Mouse (Mus musculus) adrenal gland, postnatal 36 days (tissue): ENCODE measurements around the gene Svs3b. TPM values are rescaled to one million over a fixed set of nuclear protein-coding genes. Genes with fewer than 3 reads are reported as not detected.
"Not testable (repeated sequence)": the region's sequence is repeated elsewhere in the genome, so short reads cannot be mapped to it uniquely, and the experiment has no call there.

Source experiments
- DNase-seq, 2 experiments: peaks; one replicate each; pipeline ENCODE4 v3.0.0; 2021; ENCODE audit warnings: mixed read lengths in 1 of 2
- long read RNA-seq, 2 experiments: library from polyadenylated mRNA; stranded (forward); transcript quantifications; one replicate each; pipeline ENCODE4 v2.0.0; 2021; ENCODE audit warnings: borderline sequencing depth in 2 of 2
- total RNA-seq, 2 experiments: library from RNA; stranded (reverse); gene quantifications; 2 replicates each; pipeline ENCODE4 v1.2.3; 2021

Svs3b gene
- total RNA-seq = not detected
- long read RNA-seq, experiment 1 = 0 reads
- long read RNA-seq, experiment 2 = 0 reads

- not testable (repeated sequence) for DNase-seq
Observed at GRCm38 (mm10) chr2:164256540-164256939, at the start of gene Svs3b. Svs3b (minus strand) TSS chr2:164256640.

GRCm38 (mm10) chr2:164288968-164289367 is 32.5 kb upstream of the Svs3b start, which contains the start of gene Svs3a:
Svs3a (plus strand) TSS chr2:164289268.
- not testable (repeated sequence) for DNase-seq

GRCm38 (mm10) chr2:164278359-164278758 is 21.9 kb upstream of the Svs3b start, which contains the start of gene Svs4:
Svs4 (minus strand) TSS chr2:164278459.
- no peak for DNase-seq

- DNase-seq = no peak
Observed at GRCm38 (mm10) chr2:164238366-164238765, 18.1 kb downstream of the Svs3b start, which contains the start of gene Svs2. Svs2 (minus strand) TSS chr2:164238466.

- DNase-seq = no peak
Observed at GRCm38 (mm10) chr2:164232671-164233070, 23.8 kb downstream of the Svs3b start.

- peak; percentile 38 to 44 for DNase-seq
Observed at GRCm38 (mm10) chr2:164228361-164229070, 27.9 kb downstream of the Svs3b start.

- no peak for DNase-seq
Observed at GRCm38 (mm10) chr2:164221522-164221921, 34.9 kb downstream of the Svs3b start, which contains the start of gene Wfdc15b. Wfdc15b (minus strand) TSS chr2:164221660.

GRCm38 (mm10) chr2:164219295-164219694 is 37.1 kb downstream of the Svs3b start:
- no peak for DNase-seq

GRCm38 (mm10) chr2:164212711-164213110 is 43.7 kb downstream of the Svs3b start:
- no peak for DNase-seq

- no peak for DNase-seq
Observed at GRCm38 (mm10) chr2:164210892-164211291, 45.5 kb downstream of the Svs3b start.

GRCm38 (mm10) chr2:164206676-164207075 is 49.8 kb downstream of the Svs3b start:
- peak in 1 of 2 experiments; percentile 15 for DNase-seq

GRCm38 (mm10) chr2:164206011-164206410 is 50.4 kb downstream of the Svs3b start:
- DNase-seq = not testable (repeated sequence)

Other genes starting within 250 kb of the Svs3b start
- gene Pabpc1l, start 231.2 kb downstream of the Svs3b start, total RNA-seq = 1 to 10 TPM; 1.2 to 1.9 TPM
- 10 to 100 TPM; 27.5 to 32.4 TPM for gene Stk4, start 186.3 kb downstream of the Svs3b start, total RNA-seq
- gene Tomm34, start 185.5 kb downstream of the Svs3b start, total RNA-seq = 10 to 100 TPM; 32.9 to 41.5 TPM
- not detected for gene Kcns1, start 85.5 kb downstream of the Svs3b start, total RNA-seq
- gene Wfdc5, start 73.9 kb downstream of the Svs3b start, total RNA-seq = not detected
- gene Wfdc12, start 66.0 kb downstream of the Svs3b start, total RNA-seq = 1 to 10 TPM in 1 of 2 experiments, under 1 TPM in 1; 0.43 to 1.4 TPM
- gene Wfdc15a, start 56.5 kb downstream of the Svs3b start, total RNA-seq = not detected
- gene Wfdc15b, start 35.0 kb downstream of the Svs3b start, total RNA-seq = not detected
- not detected for gene Svs2, start 18.2 kb downstream of the Svs3b start, total RNA-seq
- not detected for gene Svs4, start 21.8 kb upstream of the Svs3b start, total RNA-seq
- not detected for gene Svs3a, start 32.6 kb upstream of the Svs3b start, total RNA-seq
- gene Svs6, start 60.1 kb upstream of the Svs3b start, total RNA-seq = not detected
- 1 to 10 TPM; 2.7 to 4.3 TPM for gene Svs5, start 76.1 kb upstream of the Svs3b start, total RNA-seq
- 10 to 100 TPM; 17.0 to 18.0 TPM for gene Slpi, start 132.5 kb upstream of the Svs3b start, total RNA-seq
- not detected for gene Rbpjl, start 146.5 kb upstream of the Svs3b start, total RNA-seq
- 1 to 10 TPM in 1 of 2 experiments, under 1 TPM in 1; 0.92 to 1.4 TPM for gene Matn4, start 148.5 kb upstream of the Svs3b start, total RNA-seq
- 100 to 1,000 TPM; 116 to 144 TPM for gene Sdc4, start 187.2 kb upstream of the Svs3b start, total RNA-seq
- gene Sys1, start 200.3 kb upstream of the Svs3b start, total RNA-seq = 10 to 100 TPM; 28.3 to 33.2 TPM
- 1 to 10 TPM; 5.0 to 8.4 TPM for gene Gm20458, start 204.3 kb upstream of the Svs3b start, total RNA-seq
- gene Trp53tg5, start 217.1 kb upstream of the Svs3b start, total RNA-seq = not detected
- gene Dbndd2, start 229.5 kb upstream of the Svs3b start, total RNA-seq = 10 to 100 TPM in 1 of 2 experiments, 1 to 10 TPM in 1; 8.0 to 12.5 TPM
- gene Pigt, start 240.9 kb upstream of the Svs3b start, total RNA-seq = 10 to 100 TPM; 74.0 to 98.3 TPM